Mouse (Mus musculus) liver, embryonic 14.5 days (tissue): ENCODE results near the gene Rtn4rl2. TPM values are rescaled to one million over a fixed set of nuclear protein-coding genes. Genes with fewer than 3 reads are reported as not detected.

Experiments
- ATAC-seq: fragments of 200-750 bp; cut with Nextera tagmentation; 2 replicates; pipeline ENCODE4 v1.8.0; 2017; ENCODE audit warnings: moderate number of reproducible peaks, mild to moderate bottlenecking, moderate library complexity; ENCODE audit not compliant: insufficient read depth
- DNase-seq, 3 experiments: peaks; one replicate each; pipeline ENCODE4 v3.0.0-alpha.2; 2012 to 2013; ENCODE audit warnings: low read depth in 3 of 3, low spot score in 3 of 3
- H3K27ac ChIP-seq: fragments of 300-500 bp; sonication (generic); 2 replicates; pipeline ENCODE4 v1.5.1; 2014; ENCODE audit warnings: moderate library complexity, mild to moderate bottlenecking, control low read depth, inconsistent platforms
- H3K27me3 ChIP-seq: fragments of 300-500 bp; sonication (generic); 2 replicates; pipeline ENCODE4 v1.6.1; 2014; ENCODE audit warnings: mild to moderate bottlenecking, low read length, moderate library complexity; ENCODE audit not compliant: control insufficient read depth, insufficient read depth
- H3K36me3 ChIP-seq: fragments of 300-500 bp; sonication (generic); replicated peaks from 2 replicates; pipeline ENCODE4 v1.6.1; 2014; ENCODE audit warnings: low read depth; ENCODE audit not compliant: control insufficient read depth, insufficient read depth
- H3K4me1 ChIP-seq, 2 experiments: fragments of 200-500 bp in 1 of 2; fragments of 300-500 bp in 1 of 2; sonication (generic) in 1 of 2; replicated peaks; 2 replicates each; pipeline ENCODE4 v1.6.1; 2012 to 2014; ENCODE audit warnings: antibody characterized with exemption in 1 of 2, inconsistent platforms in 1 of 2, low read length in 1 of 2; ENCODE audit not compliant: control insufficient read depth in 2 of 2, insufficient read depth in 2 of 2
- H3K4me2 ChIP-seq: fragments of 300-500 bp; sonication (generic); 2 replicates; pipeline ENCODE4 v1.6.1; 2014; ENCODE audit warnings: low read depth, mild to moderate bottlenecking, control low read depth, moderate library complexity
- H3K4me3 ChIP-seq, 2 experiments: fragments of 200-500 bp in 1 of 2; fragments of 300-500 bp in 1 of 2; sonication (generic) in 1 of 2; 2 replicates each; pipeline ENCODE4 v1.5.1; 2012 to 2014; ENCODE audit warnings: low read depth in 2 of 2, low read length in 2 of 2, mild to moderate bottlenecking in 2 of 2, control low read depth in 1 of 2, inconsistent platforms in 1 of 2, moderate library complexity in 1 of 2; ENCODE audit not compliant: insufficient read depth in 1 of 2
- H3K9ac ChIP-seq: fragments of 300-500 bp; sonication (generic); replicated peaks from 2 replicates; pipeline ENCODE4 v1.6.1; 2014; ENCODE audit warnings: mild to moderate bottlenecking, control low read depth, moderate library complexity
- H3K9me3 ChIP-seq: fragments of 300-500 bp; sonication (generic); 2 replicates; pipeline ENCODE4 v1.6.1; 2016; ENCODE audit warnings: low read length, mixed read lengths; ENCODE audit not compliant: control insufficient read depth
- CTCF ChIP-seq: IDR thresholded peaks from 2 replicates; pipeline ENCODE4 v1.5.1; 2016; ENCODE audit warnings: antibody characterized with exemption, low read depth, control low read depth
- EP300 ChIP-seq: IDR thresholded peaks from 2 replicates; pipeline ENCODE4 v1.6.1; 2016; ENCODE audit warnings: antibody characterized with exemption, low read depth
- WGBS: fragments of 180-500 bp; shearing (Covaris S2); extraction: QIAGEN DNeasy Blood & Tissue Kit; methylation state at CpG from one replicate; pipeline ENCODE4 v1.1.7; 2014; ENCODE audit not compliant: insufficient replicate concordance; 5-methylcytosine and 5-hydroxymethylcytosine counted together
- polyA plus RNA-seq, 2 experiments: library from polyadenylated mRNA; depleted of rRNA in 1 of 2; stranded (reverse) in 1 of 2; unstranded in 1 of 2; fragments of >200 nt; fragmentation: Nextera tagmentation in 1 of 2; extraction: Ambion mirVana in 1 of 2; gene quantifications; 2 replicates each; pipeline versions ENCODE4 v1.2.1 to v1.2.3; 2012 to 2014

The Rtn4rl2 gene
- polyA plus RNA-seq, 2 experiments, result 0.06 to 0.14 TPM

DNA sequence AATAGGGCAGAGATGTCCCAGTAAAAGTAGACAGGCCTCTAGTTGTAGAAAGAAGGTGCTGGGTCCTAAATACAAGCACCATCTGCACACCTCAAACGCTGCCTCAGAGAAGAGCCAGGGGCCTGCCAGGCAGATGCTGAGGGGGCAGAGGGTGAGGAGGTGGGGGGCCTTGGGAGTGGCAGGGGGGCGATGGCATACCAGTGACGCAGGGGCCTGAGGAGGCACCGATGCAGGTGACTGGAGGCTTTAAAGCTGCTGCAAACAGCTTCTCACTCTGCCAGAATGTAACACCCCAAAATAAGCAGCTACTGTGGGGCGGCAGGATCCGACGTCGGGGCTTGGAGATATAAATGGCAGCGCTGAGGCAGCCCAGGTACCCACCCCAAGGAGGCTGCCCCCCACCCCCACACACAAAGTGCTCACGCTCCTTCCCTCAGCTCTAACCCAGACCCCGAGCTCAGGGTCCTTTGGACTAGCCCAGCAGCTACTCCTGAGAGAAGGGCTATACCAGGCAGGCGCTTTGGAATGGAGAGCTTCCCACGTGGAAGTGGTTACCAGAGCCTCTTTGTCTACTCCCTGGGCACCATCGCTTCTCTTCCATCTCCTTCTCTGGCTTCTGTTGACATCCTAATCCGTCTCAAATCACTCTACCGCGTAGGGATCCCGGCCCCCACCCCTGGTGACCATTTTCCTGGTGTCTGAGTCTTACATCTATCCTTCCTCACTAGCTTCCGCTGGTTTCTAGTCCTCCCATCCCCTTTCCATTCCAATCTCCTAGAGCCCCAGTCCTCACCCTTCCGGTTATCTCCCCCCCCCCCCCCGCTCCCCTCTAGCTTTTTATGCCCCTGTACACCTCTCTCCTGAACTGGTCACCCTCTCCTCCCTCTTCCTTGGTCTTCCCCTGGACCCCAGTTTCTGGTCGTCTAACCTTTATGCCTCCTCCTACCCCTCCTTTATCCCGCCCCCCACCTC, 1.1 kb downstream of the Rtn4rl2 start:
- Histone ChIP-seq H3K4me3 (no peak overlapping the region), H3K4me2 (no peak overlapping the region), H3K9me3 (no peaks in the 10 kb centered on the region), H3K36me3 (no peaks in the 10 kb centered on the region), H3K9ac (no peak overlapping the region), H3K27me3 (peaks cover 95% of the 10 kb centered on the region), H3K27ac (no peak overlapping the region), H3K4me1 (0 out of 4 replicates have a peak, but pooled peaks cover 0 to 2% of the 10 kb centered on the region in 2 experiments)
- 10% methylated on average over 22 of the region's 23 CpGs for WGBS
- no peak for DNase-seq
- no peak for ATAC-seq
- TF ChIP-seq CTCF (no peak), EP300 (no peak)

- DNase-seq (no peak), ATAC-seq (no peak)
- WGBS, result 25% methylated on average over 4 of the region's 4 CpGs
These were observed 1.9 kb downstream of the Rtn4rl2 start for GRCm38 (mm10) chr2:84884611-84885010.

GRCm38 (mm10) chr2:84883942-84884341, 2.6 kb downstream of the Rtn4rl2 start:
- H3K9me3 ChIP-seq, result no peaks in the 10 kb centered on the region
- DNase-seq, result no peak
- 45% methylated on average over 4 of the region's 4 CpGs for WGBS
- H3K36me3 ChIP-seq, result no peaks in the 10 kb centered on the region
- TF ChIP-seq EP300 (no peak), CTCF (no peak)
- ATAC-seq, result no peak
- no peak overlapping the region for H3K4me3 ChIP-seq
- H3K4me2 ChIP-seq, result no peak overlapping the region
- H3K4me1 ChIP-seq, result no peaks in the 10 kb centered on the region
- H3K9ac ChIP-seq, result no peak overlapping the region
- no peak overlapping the region for H3K27ac ChIP-seq
- peaks cover 90% of the 10 kb centered on the region for H3K27me3 ChIP-seq

More at GRCm38 (mm10) chr2:84884611-84885010, 1.9 kb downstream of the Rtn4rl2 start:
- H3K9ac ChIP-seq, result no peak overlapping the region
- no peaks in the 10 kb centered on the region for H3K36me3 ChIP-seq
- peaks cover 96% of the 10 kb centered on the region for H3K27me3 ChIP-seq
- no peaks in the 10 kb centered on the region for H3K9me3 ChIP-seq
- H3K4me3 ChIP-seq, result no peak overlapping the region
- 0 out of 2 replicates have a peak, but pooled peaks have one; percentile 16 for TF ChIP-seq CTCF
- TF ChIP-seq EP300, result no peak
- 0 out of 4 replicates have a peak, but pooled peaks cover 0 to 2% of the 10 kb centered on the region in 2 experiments for H3K4me1 ChIP-seq
- H3K4me2 ChIP-seq, result no peak overlapping the region
- no peak overlapping the region for H3K27ac ChIP-seq

DNA sequence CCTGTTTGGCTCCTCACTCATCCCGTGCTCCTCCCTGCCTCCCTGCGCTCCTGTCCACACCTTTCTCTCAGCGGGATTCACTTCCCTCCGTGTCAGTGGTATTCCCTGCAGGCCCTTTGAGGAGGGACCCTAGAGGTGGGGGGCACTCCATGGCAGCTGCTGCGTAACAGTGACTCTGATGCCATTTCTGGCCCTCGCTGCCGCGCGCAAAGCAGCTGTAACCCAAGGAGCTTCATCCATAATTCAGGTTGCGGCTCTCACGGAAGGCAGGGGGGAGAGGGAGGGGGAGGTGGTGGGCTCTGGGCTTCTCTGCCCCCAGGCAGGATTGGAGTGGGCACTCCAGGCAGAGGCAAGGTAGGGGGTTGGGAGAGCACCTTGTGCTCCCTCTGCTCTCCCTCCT, 3.0 kb downstream of the Rtn4rl2 start:
- Histone ChIP-seq H3K36me3 (no peaks in the 10 kb centered on the region), H3K4me1 (no peaks in the 10 kb centered on the region), H3K4me2 (no peak overlapping the region), H3K27me3 (peaks cover 85% of the 10 kb centered on the region), H3K4me3 (no peak overlapping the region), H3K9ac (no peak overlapping the region), H3K9me3 (no peaks in the 10 kb centered on the region), H3K27ac (no peak overlapping the region)
- 6% methylated on average over 11 of the region's 11 CpGs for WGBS
- DNase-seq (no peak), ATAC-seq (no peak)
- no peak for TF ChIP-seq CTCF
- TF ChIP-seq EP300, result no peak

DNA sequence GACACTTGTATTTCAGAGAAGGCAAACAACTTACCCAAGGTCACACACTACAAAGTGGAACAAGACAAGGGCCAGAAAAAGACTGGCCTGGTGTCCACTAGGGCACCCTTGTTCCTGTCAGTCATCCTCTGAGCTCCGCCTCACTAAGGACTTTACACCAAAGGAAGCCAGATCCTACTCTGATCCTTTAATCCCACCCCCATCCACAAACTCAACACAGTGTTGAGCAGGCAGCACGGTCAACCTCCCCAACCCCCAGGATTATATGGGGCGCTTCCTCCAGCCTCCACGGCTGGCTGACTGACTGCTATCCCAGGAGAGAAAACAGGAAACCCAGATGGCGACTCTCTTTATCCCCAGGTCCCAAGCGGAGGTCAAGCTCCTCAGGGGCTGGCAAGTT, 3.4 kb downstream of the Rtn4rl2 start:
- Histone ChIP-seq H3K4me3 (no peak overlapping the region), H3K9ac (no peak overlapping the region), H3K4me1 (no peaks in the 10 kb centered on the region), H3K27me3 (peaks cover 83% of the 10 kb centered on the region), H3K27ac (no peak overlapping the region), H3K9me3 (no peaks in the 10 kb centered on the region), H3K36me3 (no peaks in the 10 kb centered on the region), H3K4me2 (peak overlapping the region; percentile 18; the same call in 1 of the 2 replicates)
- TF ChIP-seq CTCF, result no peak
- no peak for TF ChIP-seq EP300
- no peak for ATAC-seq
- WGBS, result 9% methylated on average over 6 of the region's 6 CpGs
- DNase-seq, result no peak
